Mouse (Mus musculus) left cerebral cortex, postnatal 4 days (tissue): ENCODE results near the gene Rela. TPM values are rescaled to one million over a fixed set of nuclear protein-coding genes. Genes with fewer than 3 reads are reported as not detected.
A peak's percentile ranks its signal among the peaks of the same experiment; 100 is the strongest.

Source experiments
- DNase-seq: peaks from one replicate; pipeline ENCODE4 v3.0.0-alpha.2; 2022
- intact Hi-C: fragments of 180-260 bp; cut with DNase I; formaldehyde crosslinking; loops from one replicate; pipeline ENCODE4 v1.15.1; 2025
- total RNA-seq, 2 experiments: library from RNA; stranded (reverse); gene quantifications; 2 replicates each; pipeline ENCODE4 v1.2.3; 2021

Gene Rela
- total RNA-seq, 2 experiments from 2014 or later = 29.6 to 34.8 TPM

GRCm38 (mm10) chr19:5632120-5632519 lies 5.2 kb upstream of the Rela start:
- no peak for DNase-seq
- intact Hi-C loops = no loop called here

- DNase-seq = no peak
- intact Hi-C loops = loop anchor here (2.0 kb wide), 1 partner anchor 25 kb away; the partner anchor contains the start of gene Kat5
Measured at GRCm38 (mm10) chr19:5636036-5636570, 1.2 kb upstream of the Rela start.

- intact Hi-C loops = loop anchor here (2.0 kb wide), 1 partner anchor 26 kb away; the partner anchor contains the start of gene Kat5
Measured at GRCm38 (mm10) chr19:5636571-5637041, 677 bp upstream of the Rela start.

GRCm38 (mm10) chr19:5638416-5639005 lies 1.2 kb downstream of the Rela start:
- intact Hi-C loops = no loop called here
- DNase-seq = no peak

More at GRCm38 (mm10) chr19:5636571-5637041, 677 bp upstream of the Rela start:
- DNase-seq = no peak

- DNase-seq = no peak
- intact Hi-C loops = no loop called here
Measured at GRCm38 (mm10) chr19:5640339-5640738, 3.1 kb downstream of the Rela start.

GRCm38 (mm10) chr19:5641021-5641420 lies 3.7 kb downstream of the Rela start:
- intact Hi-C loops = no loop called here
- no peak for DNase-seq

GRCm38 (mm10) chr19:5641641-5642040 lies 4.4 kb downstream of the Rela start:
- no peak for DNase-seq
- intact Hi-C loops = no loop called here

- DNase-seq = no peak
- intact Hi-C loops = no loop called here
Measured at GRCm38 (mm10) chr19:5645280-5645679, 8.0 kb downstream of the Rela start.

- DNase-seq = no peak
- intact Hi-C loops = no loop called here
Measured at GRCm38 (mm10) chr19:5646731-5647330, 9.5 kb downstream of the Rela start.

- no peak for DNase-seq
- intact Hi-C loops = no loop called here
Measured at GRCm38 (mm10) chr19:5647791-5648190, 10.5 kb downstream of the Rela start.

GRCm38 (mm10) chr19:5648401-5649297 lies 11.4 kb downstream of the Rela start:
- intact Hi-C loops = no loop called here
- peak; percentile 76 for DNase-seq

- DNase-seq = no peak
- intact Hi-C loops = no loop called here
Measured at GRCm38 (mm10) chr19:5649298-5649741, 12.0 kb downstream of the Rela start.

GRCm38 (mm10) chr19:5651502-5652274 lies 14.4 kb downstream of the Rela start:
- intact Hi-C loops = no loop called here
- no peak for DNase-seq

GRCm38 (mm10) chr19:5652570-5652969 lies 15.3 kb downstream of the Rela start:
- DNase-seq = no peak
- intact Hi-C loops = no loop called here

GRCm38 (mm10) chr19:5653969-5654719 lies 16.9 kb downstream of the Rela start:
- intact Hi-C loops = no loop called here
- no peak for DNase-seq

GRCm38 (mm10) chr19:5654720-5655298 lies 17.5 kb downstream of the Rela start:
- intact Hi-C loops = no loop called here
- DNase-seq = no peak

GRCm38 (mm10) chr19:5660942-5661751 lies 23.9 kb downstream of the Rela start:
- DNase-seq = no peak

GRCm38 (mm10) chr19:5662310-5662709 lies 25.0 kb downstream of the Rela start:
- DNase-seq = no peak
- intact Hi-C loops = no loop called here

More at GRCm38 (mm10) chr19:5660942-5661751, 23.9 kb downstream of the Rela start:
- intact Hi-C loops = no loop called here
